Mouse (Mus musculus): Measurements from ENCODE around the gene Ano2. TPM values are rescaled to one million over a fixed set of nuclear protein-coding genes. Genes with fewer than 3 reads are reported as not detected.
A peak's percentile ranks its signal among the peaks of the same experiment; 100 is the strongest.

Gene Ano2
- polyA plus RNA-seq (2015; fragmentation: Nextera tagmentation; extraction: Ambion mirVana) = 1.5 and 1.6 TPM in 2 replicates

DNA sequence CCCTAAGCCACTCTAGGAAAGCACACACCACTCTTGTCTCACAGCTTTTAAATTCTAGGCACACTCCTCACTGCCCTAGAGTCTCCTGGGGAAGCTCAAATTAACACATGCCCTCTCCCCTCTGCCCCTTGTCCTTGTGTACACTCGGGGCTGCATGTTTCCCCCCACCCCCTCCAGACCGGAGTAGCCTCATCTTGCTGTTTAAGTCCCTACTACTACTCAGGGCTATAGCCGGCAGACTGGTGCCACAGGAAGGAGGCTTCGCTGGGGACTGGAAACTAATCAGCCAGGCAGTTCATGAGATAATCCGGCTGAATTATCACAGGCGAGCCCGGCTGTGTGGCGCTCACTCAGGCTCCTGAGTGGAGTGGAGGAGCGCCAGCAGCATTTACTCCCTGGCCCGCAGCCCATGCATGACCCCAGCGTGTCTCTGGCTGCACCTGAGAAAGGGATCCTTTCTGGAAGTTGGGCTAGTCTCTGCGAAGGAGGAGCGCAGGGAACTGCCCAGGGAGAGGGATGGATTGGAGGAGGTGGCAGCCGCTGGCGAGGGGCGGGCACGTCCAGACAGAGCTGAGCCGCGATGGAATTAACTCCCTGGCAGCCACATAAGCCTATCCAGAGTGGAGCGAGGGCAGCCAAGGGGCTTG is at the start of gene Ano2:
Gene Ano2 (plus strand): TSS at position 363 of the 647 bp plus-strand sequence.
- H3K9me3 ChIP-seq (ENCODE audit: control insufficient read depth) = no peaks in the 10 kb centered on the region
- peak within 1 kb of the TSS; percentile 32; the same call in 1 of the 2 replicates for H3K4me2 ChIP-seq (replicated peaks; ENCODE audit: low read depth)
- peaks cover 7% of the 10 kb centered on the region; the same call in 1 of the 2 replicates for H3K27me3 ChIP-seq (replicated peaks; ENCODE audit: control insufficient read depth, insufficient read depth, low read length)
- ATAC-seq = no peak
- H3K9ac ChIP-seq (ENCODE audit: low read depth, low read length) = no peak within 1 kb of the TSS
- TF ChIP-seq CTCF (IDR thresholded peaks at IDR 0.05; ENCODE audit: low read depth) = no peak
- H3K27ac ChIP-seq (ENCODE audit: low read depth, low read length) = no peak within 1 kb of the TSS
- 5% methylated on average over 20 of the region's 20 CpGs for WGBS
- no peaks in the 10 kb centered on the region for H3K36me3 ChIP-seq (ENCODE audit: control insufficient read depth, insufficient read depth)
- no peaks in the 10 kb centered on the region for H3K4me1 ChIP-seq (replicated peaks; ENCODE audit: control insufficient read depth, insufficient read depth, low read length)
- no peak within 1 kb of the TSS for H3K4me3 ChIP-seq (ENCODE audit: low read depth, low read length)

DNA sequence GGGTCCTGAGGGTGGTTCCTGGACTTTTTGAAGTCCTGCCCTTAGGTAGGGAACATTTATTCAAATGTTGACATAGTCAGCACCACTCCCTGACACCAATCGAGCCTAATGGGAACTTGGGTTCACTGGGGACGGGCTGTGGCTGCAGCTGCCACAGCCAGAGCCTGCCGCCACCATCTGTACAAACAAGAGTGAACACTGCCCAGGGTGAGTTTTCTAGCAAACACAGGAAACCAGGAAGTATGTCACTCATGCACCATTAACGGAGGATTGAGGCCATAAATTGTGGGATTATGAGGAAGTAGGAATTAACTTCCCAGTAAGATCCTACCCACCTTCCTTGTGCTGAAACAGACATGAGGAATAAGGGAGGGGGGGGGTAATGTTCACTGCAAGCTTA is 49.7 kb upstream of the Ano2 start:
- H3K4me1 ChIP-seq (replicated peaks; ENCODE audit: control insufficient read depth, insufficient read depth, low read length) = no peaks in the 10 kb centered on the region
- H3K4me2 ChIP-seq (replicated peaks; ENCODE audit: low read depth) = no peak overlapping the region
- H3K4me3 ChIP-seq (ENCODE audit: low read depth, low read length) = no peak overlapping the region
- H3K9ac ChIP-seq (ENCODE audit: low read depth, low read length) = no peak overlapping the region
- WGBS = 13% methylated on average over 4 of the region's 4 CpGs
- peak; percentile 85 for ATAC-seq
- H3K27ac ChIP-seq (ENCODE audit: low read depth, low read length) = no peak overlapping the region
- no peaks in the 10 kb centered on the region for H3K27me3 ChIP-seq (replicated peaks; ENCODE audit: control insufficient read depth, insufficient read depth, low read length)
- H3K36me3 ChIP-seq (ENCODE audit: control insufficient read depth, insufficient read depth) = no peaks in the 10 kb centered on the region
- no peak for TF ChIP-seq CTCF (IDR thresholded peaks at IDR 0.05; ENCODE audit: low read depth)
- no peaks in the 10 kb centered on the region for H3K9me3 ChIP-seq (ENCODE audit: control insufficient read depth)

GRCm38 (mm10) chr6:125641146-125641545 is 49.1 kb upstream of the Ano2 start:
- no peak for ATAC-seq
- Histone ChIP-seq H3K4me3 (ENCODE audit: low read depth, low read length) (no peak overlapping the region), H3K27ac (ENCODE audit: low read depth, low read length) (no peak overlapping the region), H3K4me1 (replicated peaks; ENCODE audit: control insufficient read depth, insufficient read depth, low read length) (no peaks in the 10 kb centered on the region), H3K36me3 (ENCODE audit: control insufficient read depth, insufficient read depth) (no peaks in the 10 kb centered on the region), H3K4me2 (replicated peaks; ENCODE audit: low read depth) (no peak overlapping the region), H3K9ac (ENCODE audit: low read depth, low read length) (no peak overlapping the region), H3K9me3 (ENCODE audit: control insufficient read depth) (no peaks in the 10 kb centered on the region), H3K27me3 (replicated peaks; ENCODE audit: control insufficient read depth, insufficient read depth, low read length) (no peaks in the 10 kb centered on the region)
- 76% methylated on average over 8 of the region's 8 CpGs for WGBS
- TF ChIP-seq CTCF (IDR thresholded peaks at IDR 0.05; ENCODE audit: low read depth) = no peak

DNA sequence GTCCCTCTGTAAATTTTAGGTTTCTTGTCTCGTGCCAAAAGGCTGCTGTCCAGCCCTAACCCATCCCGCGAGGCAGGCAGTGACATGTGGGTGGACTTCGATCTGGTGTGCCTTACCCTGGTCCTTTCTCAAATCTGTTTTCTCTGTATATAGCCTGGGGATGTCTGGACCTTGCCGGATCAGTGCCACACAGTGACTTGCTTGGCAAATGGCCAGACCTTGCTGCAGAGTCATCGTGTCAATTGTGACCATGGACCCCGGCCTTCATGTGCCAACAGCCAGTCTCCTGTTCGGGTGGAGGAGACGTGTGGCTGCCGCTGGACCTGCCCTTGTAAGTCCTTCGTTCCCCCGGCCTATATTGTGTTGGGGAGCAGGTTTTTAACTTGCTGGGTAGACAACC is 41.3 kb upstream of the Ano2 start:
- TF ChIP-seq CTCF (IDR thresholded peaks at IDR 0.05; ENCODE audit: low read depth) = no peak
- H3K27ac ChIP-seq (ENCODE audit: low read depth, low read length) = no peak overlapping the region
- WGBS = 65% methylated on average over 12 of the region's 12 CpGs

DNA sequence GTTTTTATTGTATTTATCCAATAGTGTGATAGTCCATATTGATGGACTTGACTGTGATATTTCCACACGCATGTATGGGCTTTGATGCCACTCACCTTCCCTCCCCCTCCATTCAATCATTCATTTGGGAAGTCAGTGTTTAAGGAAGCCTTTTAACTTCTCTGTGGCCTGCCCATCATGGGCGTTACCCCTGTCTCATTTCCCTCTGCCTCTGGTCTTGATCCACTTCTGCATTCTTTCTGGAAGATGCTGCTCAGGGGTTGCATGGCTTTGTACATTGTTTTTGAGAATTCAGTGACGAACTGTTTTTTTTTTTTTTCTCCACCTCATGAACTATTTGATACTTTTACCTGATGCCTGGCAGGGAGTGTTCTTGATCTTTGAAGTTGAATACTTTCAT is 38.9 kb upstream of the Ano2 start:
- Histone ChIP-seq H3K4me2 (replicated peaks; ENCODE audit: low read depth) (no peak overlapping the region), H3K4me1 (replicated peaks; ENCODE audit: control insufficient read depth, insufficient read depth, low read length) (no peaks in the 10 kb centered on the region), H3K9ac (ENCODE audit: low read depth, low read length) (no peak overlapping the region), H3K27me3 (replicated peaks; ENCODE audit: control insufficient read depth, insufficient read depth, low read length) (no peaks in the 10 kb centered on the region), H3K36me3 (ENCODE audit: control insufficient read depth, insufficient read depth) (no peaks in the 10 kb centered on the region), H3K4me3 (ENCODE audit: low read depth, low read length) (no peak overlapping the region), H3K9me3 (ENCODE audit: control insufficient read depth) (no peaks in the 10 kb centered on the region), H3K27ac (ENCODE audit: low read depth, low read length) (no peak overlapping the region)
- 81% methylated on average over 3 of the region's 3 CpGs for WGBS
- no peak for TF ChIP-seq CTCF (IDR thresholded peaks at IDR 0.05; ENCODE audit: low read depth)
- no peak for ATAC-seq

More for the DNA sequence above, 41.3 kb upstream of the Ano2 start:
- Histone ChIP-seq H3K4me1 (replicated peaks; ENCODE audit: control insufficient read depth, insufficient read depth, low read length) (no peaks in the 10 kb centered on the region), H3K4me2 (replicated peaks; ENCODE audit: low read depth) (no peak overlapping the region), H3K27me3 (replicated peaks; ENCODE audit: control insufficient read depth, insufficient read depth, low read length) (no peaks in the 10 kb centered on the region), H3K9ac (ENCODE audit: low read depth, low read length) (no peak overlapping the region), H3K36me3 (ENCODE audit: control insufficient read depth, insufficient read depth) (no peaks in the 10 kb centered on the region), H3K9me3 (ENCODE audit: control insufficient read depth) (no peaks in the 10 kb centered on the region), H3K4me3 (ENCODE audit: low read depth, low read length) (no peak overlapping the region)
- ATAC-seq = no peak

DNA sequence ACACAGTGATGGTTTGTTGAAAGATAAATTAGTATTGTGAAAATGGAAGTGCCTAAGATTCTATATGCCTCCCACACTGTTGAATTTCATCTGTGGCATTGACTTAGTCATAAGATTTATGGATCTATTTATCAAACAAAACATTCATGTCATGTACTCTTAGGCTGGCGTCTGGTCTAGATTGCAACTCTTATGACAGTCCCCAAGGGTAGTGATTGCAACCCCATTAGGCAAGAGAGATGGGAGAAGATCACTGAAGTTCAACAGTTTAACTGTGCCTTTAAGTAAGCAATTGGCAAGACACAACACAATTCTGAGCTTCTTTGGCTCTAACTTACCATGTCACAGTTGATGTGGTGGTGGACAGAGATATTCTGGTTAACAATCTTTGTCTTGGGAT is 36.8 kb upstream of the Ano2 start:
- Histone ChIP-seq H3K27ac (ENCODE audit: low read depth, low read length) (no peak overlapping the region), H3K4me2 (replicated peaks; ENCODE audit: low read depth) (no peak overlapping the region), H3K9me3 (ENCODE audit: control insufficient read depth) (no peaks in the 10 kb centered on the region), H3K9ac (ENCODE audit: low read depth, low read length) (no peak overlapping the region), H3K36me3 (ENCODE audit: control insufficient read depth, insufficient read depth) (no peaks in the 10 kb centered on the region), H3K4me3 (ENCODE audit: low read depth, low read length) (no peak overlapping the region), H3K4me1 (replicated peaks; ENCODE audit: control insufficient read depth, insufficient read depth, low read length) (no peaks in the 10 kb centered on the region), H3K27me3 (replicated peaks; ENCODE audit: control insufficient read depth, insufficient read depth, low read length) (no peaks in the 10 kb centered on the region)
- no peak for ATAC-seq
- no peak for TF ChIP-seq CTCF (IDR thresholded peaks at IDR 0.05; ENCODE audit: low read depth)
- WGBS = 47% methylated on average over 1 of the region's 1 CpGs

All from intestine, postnatal 0 days (tissue).